Mouse (Mus musculus) megakaryocyte, embryonic 14.5 days (primary cell): ENCODE results near the gene Hoxb7.

Experiments used
- FLI1 ChIP-seq: IDR thresholded peaks from 2 replicates; pipeline ENCODE4 v1.6.1; 2012; ENCODE audit warnings: low read length, inconsistent platforms, mixed read lengths
- GATA1 ChIP-seq: IDR thresholded peaks from 3 replicates; pipeline ENCODE4 v1.6.1; 2012; ENCODE audit warnings: mixed read lengths, low read length, inconsistent platforms, borderline replicate concordance

DNA sequence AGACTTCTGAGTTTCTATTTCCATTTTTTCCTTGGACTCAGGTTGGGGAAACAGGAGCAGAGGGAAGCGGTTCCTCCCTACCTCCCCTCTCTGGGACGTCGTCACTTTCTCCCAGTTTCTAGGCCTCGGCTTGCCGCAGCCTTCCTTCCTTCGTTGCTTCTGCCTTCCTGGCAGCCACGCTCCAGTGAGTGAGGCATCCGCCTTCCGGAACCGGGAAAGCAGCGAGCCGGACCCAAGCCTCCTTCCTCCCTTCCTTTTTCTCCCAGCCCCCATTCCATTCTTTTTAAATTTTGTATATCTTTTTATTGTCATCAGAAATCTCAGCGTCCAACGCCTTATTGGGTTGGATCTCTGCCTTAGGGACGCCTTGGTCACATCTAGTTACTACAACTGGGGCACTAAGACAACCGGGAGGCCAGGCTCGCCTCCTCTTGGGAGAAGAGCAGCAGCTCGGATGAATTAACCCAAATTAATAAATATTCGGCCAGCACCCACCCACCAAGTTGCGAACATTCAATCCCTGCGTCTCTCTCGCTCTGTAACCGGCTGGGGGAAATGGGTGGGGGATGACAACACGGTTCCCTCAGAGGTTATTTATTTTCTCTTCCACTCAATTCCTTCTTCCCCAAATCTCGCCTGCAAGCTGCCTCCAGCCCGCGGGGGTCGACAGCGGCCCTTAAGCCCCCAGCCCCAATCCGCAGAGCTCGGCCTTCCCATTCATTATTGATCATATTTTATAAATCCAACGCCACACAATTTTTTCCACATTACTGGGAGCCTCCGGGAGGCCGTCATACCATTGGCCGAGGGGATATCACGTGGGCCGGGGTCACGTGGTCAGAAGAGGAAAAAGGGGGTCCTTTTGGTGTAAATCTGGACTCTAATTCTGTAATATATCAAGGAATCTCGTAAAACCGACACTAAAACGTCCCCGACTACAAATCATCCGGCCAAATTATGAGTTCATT is at the start of gene Hoxb7:
- TF ChIP-seq GATA1: no peak
- no peak for TF ChIP-seq FLI1
